Mouse (Mus musculus) cerebellum, adult 2 months (tissue): ENCODE measurements at regions not wholly inside any gene's neighbourhood (a gene's known extent, or its start where the extent isn't known, plus 50 kb on each side); places are given as distances from the start of the nearest gene placed in this dataset.

Experiments used
- DNase-seq, 2 experiments: peaks; one replicate each; pipeline ENCODE4 v3.0.0; 2021
- H3K27ac ChIP-seq: fragments of 200-500 bp; 2 replicates; pipeline ENCODE4 v1.5.1; 2012; ENCODE audit warnings: low read length, control low read depth, inconsistent platforms; ENCODE audit not compliant: insufficient read depth
- H3K27me3 ChIP-seq: fragments of 200-500 bp; 2 replicates; pipeline ENCODE4 v1.6.1; 2012; ENCODE audit warnings: inconsistent platforms, mild to moderate bottlenecking, low read length, moderate library complexity; ENCODE audit not compliant: control insufficient read depth, insufficient read depth
- H3K4me1 ChIP-seq: fragments of 200-500 bp; 2 replicates; pipeline ENCODE4 v1.6.1; 2011; ENCODE audit warnings: low read length; ENCODE audit not compliant: control insufficient read depth, insufficient read depth
- H3K4me3 ChIP-seq: fragments of 200-500 bp; replicated peaks from 2 replicates; pipeline ENCODE3; 2011; ENCODE audit warnings: mild to moderate bottlenecking, low read depth, low read length, control low read depth; ENCODE audit not compliant: insufficient read depth
- CTCF ChIP-seq: fragments of 200-500 bp; IDR thresholded peaks from 2 replicates; pipeline ENCODE4 v1.5.1; 2011; ENCODE audit warnings: low read depth, mild to moderate bottlenecking, control low read depth, low read length, moderate library complexity, borderline replicate concordance; ENCODE audit not compliant: insufficient read depth
- POLR2A ChIP-seq: fragments of 200-500 bp; IDR thresholded peaks from 2 replicates; pipeline ENCODE4 v1.6.1; 2011; ENCODE audit warnings: low read length, control low read depth, borderline replicate concordance; ENCODE audit not compliant: insufficient read depth
- WGBS: fragments of 180-500 bp; shearing (Covaris S2); methylation state at CpG from one replicate; pipeline ENCODE4 v1.1.7; 2018; 5-methylcytosine and 5-hydroxymethylcytosine counted together

- WGBS = 63% methylated on average over 3 of the region's 3 CpGs
- no peaks in the 10 kb centered on the region for H3K27me3 ChIP-seq
- no peak overlapping the region for H3K27ac ChIP-seq
- H3K4me3 ChIP-seq = no peak overlapping the region
- H3K4me1 ChIP-seq = no peaks in the 10 kb centered on the region
- DNase-seq = no peak
- TF ChIP-seq POLR2A = no peak
- no peak for TF ChIP-seq CTCF
Observed at GRCm38 (mm10) chr16:68428541-68428940, 807.8 kb upstream of the Cadm2 start.

GRCm38 (mm10) chr16:68427522-68427921, 806.8 kb upstream of the Cadm2 start:
- no peaks in the 10 kb centered on the region for H3K4me1 ChIP-seq
- no peak overlapping the region for H3K27ac ChIP-seq
- H3K4me3 ChIP-seq = no peak overlapping the region
- no peak for TF ChIP-seq POLR2A
- no peak for TF ChIP-seq CTCF
- WGBS = 87% methylated on average over 3 of the region's 3 CpGs
- H3K27me3 ChIP-seq = no peaks in the 10 kb centered on the region
- no peak for DNase-seq

- no peak for DNase-seq
- Histone ChIP-seq H3K4me1 (no peaks in the 10 kb centered on the region), H3K4me3 (no peak overlapping the region), H3K27ac (no peak overlapping the region), H3K27me3 (no peaks in the 10 kb centered on the region)
- TF ChIP-seq POLR2A (no peak), CTCF (no peak)
- WGBS = 67% methylated on average over 1 of the region's 1 CpGs
Observed at GRCm38 (mm10) chr16:68425276-68425675, 804.6 kb upstream of the Cadm2 start.

- TF ChIP-seq CTCF (no peak), POLR2A (no peak)
- 79% methylated on average over 4 of the region's 4 CpGs for WGBS
- H3K4me1 ChIP-seq = peaks cover 2% of the 10 kb centered on the region; the same call in 1 of the 2 replicates
- no peak for DNase-seq
- no peaks in the 10 kb centered on the region for H3K27me3 ChIP-seq
- H3K4me3 ChIP-seq = no peak overlapping the region
- H3K27ac ChIP-seq = no peak overlapping the region
Observed at GRCm38 (mm10) chr16:68401860-68402671, 781.4 kb upstream of the Cadm2 start.

GRCm38 (mm10) chr16:68400591-68400990, 779.9 kb upstream of the Cadm2 start:
- Histone ChIP-seq H3K27ac (no peak overlapping the region), H3K4me3 (no peak overlapping the region), H3K27me3 (no peaks in the 10 kb centered on the region), H3K4me1 (peaks cover 2% of the 10 kb centered on the region; the same call in 1 of the 2 replicates)
- TF ChIP-seq CTCF (no peak), POLR2A (no peak)
- DNase-seq = peak; percentile 16 to 72

GRCm38 (mm10) chr16:68351088-68351487, 730.4 kb upstream of the Cadm2 start:
- no peak for DNase-seq
- Histone ChIP-seq H3K27me3 (no peaks in the 10 kb centered on the region), H3K4me3 (no peak overlapping the region), H3K27ac (no peak overlapping the region), H3K4me1 (no peaks in the 10 kb centered on the region)
- TF ChIP-seq CTCF = no peak
- TF ChIP-seq POLR2A = no peak

- DNase-seq = no peak
- Histone ChIP-seq H3K27me3 (no peaks in the 10 kb centered on the region), H3K4me1 (no peaks in the 10 kb centered on the region), H3K27ac (no peak overlapping the region), H3K4me3 (no peak overlapping the region)
- 97% methylated on average over 1 of the region's 1 CpGs for WGBS
- no peak for TF ChIP-seq POLR2A
- TF ChIP-seq CTCF = no peak
Observed at GRCm38 (mm10) chr16:68338970-68339369, 718.3 kb upstream of the Cadm2 start.
